Mouse (Mus musculus): ENCODE results near the gene Tex9. TPM values are rescaled to one million over a fixed set of nuclear protein-coding genes. Genes with fewer than 3 reads are reported as not detected.
A peak's percentile ranks its signal among the peaks of the same experiment; 100 is the strongest.
"Not testable (repeated sequence)": the region's sequence is repeated elsewhere in the genome, so short reads cannot be mapped to it uniquely, and the experiment has no call there.

Gene Tex9
- total RNA-seq, 4 experiments from 2014 or later, result 3.9 to 20.1 (median 11.7) TPM

GRCm38 (mm10) chr9:72437822-72438701 lies 54.0 kb downstream of the Tex9 start, which contains the start of gene Mns1:
Gene Mns1, plus strand, starts transcription at chr9:72438011.
- peak; percentile 91 for DNase-seq

- DNase-seq, result no peak
Measured at GRCm38 (mm10) chr9:72434876-72435275, 57.1 kb downstream of the Tex9 start.

- no peak for DNase-seq
Measured at GRCm38 (mm10) chr9:72427861-72428260, 64.2 kb downstream of the Tex9 start.

- no peak for DNase-seq
Measured at GRCm38 (mm10) chr9:72425300-72425850, 66.6 kb downstream of the Tex9 start.

GRCm38 (mm10) chr9:72422753-72423152 lies 69.3 kb downstream of the Tex9 start:
- no peak for DNase-seq

GRCm38 (mm10) chr9:72422284-72422683 lies 69.7 kb downstream of the Tex9 start:
- no peak for DNase-seq

- no peak for DNase-seq
Measured at GRCm38 (mm10) chr9:72420490-72420889, 71.5 kb downstream of the Tex9 start.

GRCm38 (mm10) chr9:72418443-72418842 lies 73.6 kb downstream of the Tex9 start:
- no peak for DNase-seq

- no peak for DNase-seq
Measured at GRCm38 (mm10) chr9:72411746-72412145, 80.3 kb downstream of the Tex9 start.

GRCm38 (mm10) chr9:72409381-72410225 lies 82.4 kb downstream of the Tex9 start:
- DNase-seq, result no peak

- peak; percentile 40 for DNase-seq
Measured at GRCm38 (mm10) chr9:72408131-72408586, 83.9 kb downstream of the Tex9 start.

- DNase-seq, result no peak
Measured at GRCm38 (mm10) chr9:72405882-72406638, 86.0 kb downstream of the Tex9 start.

GRCm38 (mm10) chr9:72404934-72405333 lies 87.1 kb downstream of the Tex9 start:
- no peak for DNase-seq

GRCm38 (mm10) chr9:72404446-72404845 lies 87.6 kb downstream of the Tex9 start:
- no peak for DNase-seq

- no peak for DNase-seq
Measured at GRCm38 (mm10) chr9:72403421-72403820, 88.6 kb downstream of the Tex9 start.

- not testable (repeated sequence) for DNase-seq
Measured at GRCm38 (mm10) chr9:72401769-72402168, 90.2 kb downstream of the Tex9 start.

Small RNAs within 50 kb of the gene (microRNA-seq; reads per million reads assigned to microRNA genes)
- 0 reads per million in 2 experiments for gene Gm28010

Other genes with a start within 250 kb of the Tex9 start
- gene Zfp280d, start 217.4 kb downstream of the Tex9 start, total RNA-seq (2022), result 10 to 100 TPM; 35.3 to 56.6 (median 38.6) TPM
- gene Mns1, start 54.2 kb downstream of the Tex9 start, total RNA-seq (2022), result 1 to 10 TPM; 1.3 to 2.1 (median 2.0) TPM
- gene Rfx7, start 40.0 kb upstream of the Tex9 start, total RNA-seq (2022), result 10 to 100 TPM; 20.0 to 28.9 (median 23.8) TPM
- 100 to 1,000 TPM; 380 to 518 (median 475) TPM for gene Nedd4, start 170.1 kb upstream of the Tex9 start, total RNA-seq (2022)

Measured in adrenal gland, adult 8-10 months (tissue).